Mouse (Mus musculus) forebrain, postnatal 0 days (tissue): Measurements from ENCODE around the gene Gm42517. TPM values are rescaled to one million over a fixed set of nuclear protein-coding genes. Genes with fewer than 3 reads are reported as not detected.
A peak's percentile ranks its signal among the peaks of the same experiment; 100 is the strongest.

Experiments used
- ATAC-seq: fragments of 200-750 bp; cut with Nextera tagmentation; 2 replicates; pipeline ENCODE4 v1.8.0; 2017; ENCODE audit warnings: mild to moderate bottlenecking, moderate library complexity
- DNase-seq: peaks from one replicate; pipeline ENCODE4 v3.0.0-alpha.2; 2015
- H3K27ac ChIP-seq: fragments of 300-500 bp; sonication (generic); 2 replicates; pipeline ENCODE4 v1.5.1; 2014; ENCODE audit warnings: low read depth, mild to moderate bottlenecking, antibody characterized with exemption, low read length, moderate library complexity, mixed read lengths
- H3K27me3 ChIP-seq: fragments of 300-500 bp; sonication (generic); 2 replicates; pipeline ENCODE4 v1.6.1; 2014; ENCODE audit warnings: mild to moderate bottlenecking, low read length, mixed read lengths; ENCODE audit not compliant: insufficient read depth
- H3K36me3 ChIP-seq: fragments of 300-500 bp; sonication (generic); 2 replicates; pipeline ENCODE4 v1.6.1; 2014; ENCODE audit warnings: mild to moderate bottlenecking, moderate library complexity; ENCODE audit not compliant: insufficient read depth
- H3K4me1 ChIP-seq: fragments of 300-500 bp; sonication (generic); 2 replicates; pipeline ENCODE4 v1.6.1; 2014; ENCODE audit warnings: antibody characterized with exemption; ENCODE audit not compliant: insufficient read depth
- H3K4me2 ChIP-seq: fragments of 300-500 bp; sonication (generic); 2 replicates; pipeline ENCODE4 v1.6.1; 2014; ENCODE audit warnings: low read depth, mild to moderate bottlenecking, moderate library complexity
- H3K4me3 ChIP-seq: fragments of 300-500 bp; sonication (generic); 2 replicates; pipeline ENCODE4 v1.5.1; 2014; ENCODE audit warnings: low read depth, low read length, mixed read lengths
- H3K9ac ChIP-seq: fragments of 300-500 bp; sonication (generic); 2 replicates; pipeline ENCODE4 v1.6.1; 2014; ENCODE audit warnings: mild to moderate bottlenecking
- H3K9me3 ChIP-seq: fragments of 300-500 bp; sonication (generic); 2 replicates; pipeline ENCODE4 v1.6.1; 2016; ENCODE audit warnings: low read length
- CTCF ChIP-seq: sonication (generic); IDR thresholded peaks from 2 replicates; pipeline ENCODE4 v1.5.1; 2016; ENCODE audit warnings: antibody characterized with exemption, control low read depth, low read depth
- WGBS: fragments of 180-500 bp; shearing (Covaris S2); extraction: QIAGEN DNeasy Blood & Tissue Kit; methylation state at CpG from one replicate; pipeline ENCODE4 v1.1.7; 2014; 5-methylcytosine and 5-hydroxymethylcytosine counted together
- polyA plus RNA-seq: library from polyadenylated mRNA; unstranded; fragments of >200 nt; fragmentation: Nextera tagmentation; extraction: Ambion mirVana; gene quantifications from 2 replicates; pipeline ENCODE4 v1.2.1, GENCODE M21; 2015
- total RNA-seq: library from RNA; depleted of rRNA; stranded (reverse); fragments of >200 nt; gene quantifications from 2 replicates; pipeline ENCODE4 v1.2.3, GENCODE M21; 2014

Gm42517 gene
- total and polyA plus RNA-seq, 2 experiments from 2014 or later, result 6.2 to 65.7 TPM

- H3K36me3 ChIP-seq, result peaks cover 8% of the 10 kb centered on the region
- no peak for TF ChIP-seq CTCF
- H3K4me1 ChIP-seq, result no peaks in the 10 kb centered on the region
- H3K4me3 ChIP-seq, result no peak overlapping the region
- H3K9me3 ChIP-seq, result no peaks in the 10 kb centered on the region
- H3K27ac ChIP-seq, result no peak overlapping the region
- DNase-seq (no peak), ATAC-seq (no peak)
- no peak overlapping the region for H3K4me2 ChIP-seq
- no peak overlapping the region for H3K9ac ChIP-seq
- H3K27me3 ChIP-seq, result no peaks in the 10 kb centered on the region
- 84% methylated on average over 2 of the region's 2 CpGs for WGBS
Measured at GRCm38 (mm10) chr5:108354056-108354455, 13.7 kb downstream of the Gm42517 start.

GRCm38 (mm10) chr5:108349511-108350148, 18.1 kb downstream of the Gm42517 start:
- TF ChIP-seq CTCF, result no peak

DNA sequence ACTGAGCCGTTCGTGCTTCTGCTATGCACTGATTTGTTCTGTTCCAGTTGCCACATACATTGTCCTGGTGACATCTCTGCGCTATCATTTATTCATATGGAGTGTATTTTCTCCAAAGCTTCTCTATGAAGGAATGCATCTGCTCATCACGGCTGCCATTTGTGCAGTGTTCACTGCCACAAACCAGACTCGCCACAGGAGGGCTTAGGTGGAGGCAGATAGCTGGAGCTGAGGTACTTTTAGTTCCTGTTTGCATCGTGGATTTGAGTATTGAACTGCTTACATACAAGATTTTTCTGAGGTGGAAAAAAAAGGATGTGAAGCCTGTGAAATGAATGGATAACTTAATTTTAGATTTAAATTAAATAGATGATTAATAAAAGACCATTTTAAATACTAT, 19.9 kb downstream of the Gm42517 start:
- peaks cover 38% of the 10 kb centered on the region for H3K36me3 ChIP-seq
- DNase-seq, result no peak
- ATAC-seq, result no peak
- 90% methylated on average over 6 of the region's 6 CpGs for WGBS
- H3K4me2 ChIP-seq, result no peak overlapping the region
- TF ChIP-seq CTCF, result 0 out of 2 replicates have a peak, but pooled peaks have one; percentile 7
- no peak overlapping the region; the same call in 1 of the 2 replicates for H3K9ac ChIP-seq
- H3K4me1 ChIP-seq, result no peaks in the 10 kb centered on the region
- no peak overlapping the region for H3K4me3 ChIP-seq
- H3K27ac ChIP-seq, result no peak overlapping the region
- no peaks in the 10 kb centered on the region for H3K27me3 ChIP-seq
- H3K9me3 ChIP-seq, result no peaks in the 10 kb centered on the region

More at GRCm38 (mm10) chr5:108349511-108350148, 18.1 kb downstream of the Gm42517 start:
- Histone ChIP-seq H3K4me1 (no peaks in the 10 kb centered on the region), H3K36me3 (peaks cover 27% of the 10 kb centered on the region), H3K4me2 (no peak overlapping the region), H3K27me3 (no peaks in the 10 kb centered on the region), H3K4me3 (no peak overlapping the region), H3K27ac (no peak overlapping the region), H3K9me3 (no peaks in the 10 kb centered on the region), H3K9ac (no peak overlapping the region)
- 91% methylated on average over 9 of the region's 9 CpGs for WGBS
- DNase-seq (no peak), ATAC-seq (no peak)

- WGBS, result 87% methylated on average over 10 of the region's 10 CpGs
- Histone ChIP-seq H3K4me2 (no peak overlapping the region), H3K9ac (no peak overlapping the region), H3K27me3 (no peaks in the 10 kb centered on the region), H3K4me1 (no peaks in the 10 kb centered on the region), H3K27ac (no peak overlapping the region), H3K9me3 (no peaks in the 10 kb centered on the region), H3K4me3 (no peak overlapping the region), H3K36me3 (peaks cover 45% of the 10 kb centered on the region)
- TF ChIP-seq CTCF, result no peak
- no peak for ATAC-seq
- no peak for DNase-seq
Measured at GRCm38 (mm10) chr5:108345313-108346071, 22.2 kb downstream of the Gm42517 start.

DNA sequence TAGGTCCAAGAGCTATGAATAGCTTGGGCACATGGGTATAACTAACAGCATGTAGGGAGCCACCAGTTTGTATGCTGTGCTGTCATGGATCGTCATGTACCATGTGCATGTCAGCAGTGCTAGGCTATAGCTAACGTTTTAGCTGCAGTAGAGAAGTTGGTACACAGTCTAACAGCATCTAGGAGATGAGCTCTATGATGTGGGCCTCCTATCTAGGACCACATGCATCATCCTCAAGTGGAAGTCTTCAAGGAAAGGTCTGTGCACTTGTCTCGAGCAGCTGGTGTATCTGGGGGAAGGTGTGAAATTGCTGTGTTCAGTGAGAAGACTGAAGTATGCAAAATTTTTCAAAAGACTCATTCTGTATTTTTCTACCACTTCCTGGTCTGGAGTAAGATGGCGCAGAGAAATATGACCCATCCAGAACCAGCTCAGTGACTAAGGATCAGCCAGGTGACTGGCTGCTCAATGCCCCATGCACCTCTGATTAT, 24.0 kb downstream of the Gm42517 start:
- 92% methylated on average over 4 of the region's 4 CpGs for WGBS
- DNase-seq, result no peak

DNA sequence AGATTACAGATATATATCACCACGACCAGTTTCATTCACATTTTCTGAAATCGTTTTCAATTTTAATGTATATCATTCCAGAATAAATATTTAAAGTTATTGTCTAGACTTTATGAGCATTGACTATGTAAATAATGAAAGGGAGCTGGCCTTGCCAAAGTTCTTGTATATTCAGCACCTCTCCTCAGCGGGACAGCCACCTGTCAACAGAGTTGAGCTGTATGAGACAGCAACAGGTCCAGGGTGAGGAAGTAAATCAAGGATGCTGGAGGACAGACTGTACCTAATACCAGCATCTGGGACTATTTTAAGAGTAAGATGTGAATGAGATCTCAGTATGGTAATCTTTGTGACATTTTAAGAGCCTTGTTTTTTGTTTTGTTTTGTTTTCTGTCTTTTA, 29.7 kb downstream of the Gm42517 start:
- H3K4me3 ChIP-seq, result no peak overlapping the region
- no peak overlapping the region for H3K27ac ChIP-seq
- no peak for DNase-seq
- no peaks in the 10 kb centered on the region for H3K27me3 ChIP-seq
- H3K4me1 ChIP-seq, result no peaks in the 10 kb centered on the region
- no peak overlapping the region for H3K9ac ChIP-seq
- peaks cover 47% of the 10 kb centered on the region for H3K36me3 ChIP-seq
- 90% methylated on average over 3 of the region's 3 CpGs for WGBS
- H3K4me2 ChIP-seq, result no peak overlapping the region
- H3K9me3 ChIP-seq, result no peaks in the 10 kb centered on the region
- TF ChIP-seq CTCF, result no peak
- ATAC-seq, result no peak

More for the DNA sequence above, 24.0 kb downstream of the Gm42517 start:
- no peak overlapping the region for H3K9ac ChIP-seq
- no peak overlapping the region for H3K4me3 ChIP-seq
- no peak overlapping the region for H3K4me2 ChIP-seq
- no peaks in the 10 kb centered on the region for H3K4me1 ChIP-seq
- peaks cover 39% of the 10 kb centered on the region for H3K36me3 ChIP-seq
- H3K27ac ChIP-seq, result no peak overlapping the region
- TF ChIP-seq CTCF, result no peak
- no peaks in the 10 kb centered on the region for H3K9me3 ChIP-seq
- no peaks in the 10 kb centered on the region for H3K27me3 ChIP-seq
- no peak for ATAC-seq

GRCm38 (mm10) chr5:108337385-108337784, 30.3 kb downstream of the Gm42517 start:
- H3K4me2 ChIP-seq, result no peak overlapping the region

More at GRCm38 (mm10) chr5:108337385-108337784, 30.3 kb downstream of the Gm42517 start:
- ATAC-seq (no peak), DNase-seq (no peak)
- 83% methylated on average over 4 of the region's 4 CpGs for WGBS
- no peak overlapping the region for H3K9ac ChIP-seq
- H3K9me3 ChIP-seq, result no peaks in the 10 kb centered on the region
- no peak overlapping the region for H3K4me3 ChIP-seq
- no peaks in the 10 kb centered on the region for H3K4me1 ChIP-seq
- H3K36me3 ChIP-seq, result peaks cover 50% of the 10 kb centered on the region
- TF ChIP-seq CTCF, result no peak
- H3K27ac ChIP-seq, result no peak overlapping the region
- H3K27me3 ChIP-seq, result no peaks in the 10 kb centered on the region
